Mouse (Mus musculus) Patski (cell line): ENCODE data around the gene Rin3. TPM values are rescaled to one million over a fixed set of nuclear protein-coding genes. Genes with fewer than 3 reads are reported as not detected.

ENCODE experiments used
- ATAC-seq: fragments of 100-300 bp; one replicate; pipeline ENCODE4 v1.8.0; 2021
- CTCF ChIA-PET: fragments of 350-600 bp; sonication (Branson Sonifier 250); formaldehyde crosslinking; loops from one replicate; lab custom pipeline; 2022; ENCODE audit warnings: inconsistent platforms; lab: Charles Lee
- POLR2A ChIA-PET: fragments of 350-600 bp; sonication (Branson Sonifier 250); formaldehyde crosslinking; loops from one replicate; lab custom pipeline; 2022; ENCODE audit warnings: antibody characterized with exemption, inconsistent platforms; lab: Charles Lee
- DNase-seq: peaks from one replicate; pipeline ENCODE4 v3.0.0-alpha.2; 2011; ENCODE audit warnings: low read depth, low spot score
- H3K27me3 ChIP-seq: fragments of 371-371 bp; one replicate; pipeline ENCODE4 v1.5.1; 2021
- CTCF ChIP-seq: fragments of 100-300 bp; IDR thresholded peaks from one replicate; pipeline ENCODE4 v1.5.1; 2021
- in situ Hi-C: fragments of 300-500 bp; cut with MboI; formaldehyde crosslinking; loops from 3 replicates; pipeline ENCODE4 v1.11.1; 2018; ENCODE audit warnings: low pct_unique_long_range_greater_than_20kb, mixed read lengths
- polyA plus RNA-seq: library from polyadenylated mRNA; unstranded; gene quantifications from one replicate; pipeline ENCODE4 v1.2.3, GENCODE M21; 2021

Gene Rin3
- polyA plus RNA-seq, 1 experiment from 2014 or later = 31.6 TPM

GRCm38 (mm10) chr12:102391982-102392381 is 109.1 kb downstream of the Rin3 start:
- CTCF ChIA-PET = interaction anchor here (1.0 to 7.6 kb wide), 12 partner anchors 13 to 75 kb away, joined by 3 to 78 read pairs (median 5); partner anchors contain the start of gene Lgmn
- peak; percentile 26 for ATAC-seq
- POLR2A ChIA-PET = interaction anchor here (1.4 to 1.8 kb wide), 2 partner anchors 47 to 68 kb away, joined by 4 to 10 read pairs; partner anchors contain the start of gene Lgmn
- H3K27me3 ChIP-seq = no peaks in the 10 kb centered on the region
- TF ChIP-seq CTCF = no peak
- no peak for DNase-seq
- in situ Hi-C loops = no loop called here

GRCm38 (mm10) chr12:102394496-102394895 is 111.6 kb downstream of the Rin3 start:
- in situ Hi-C loops = no loop called here
- TF ChIP-seq CTCF = no peak
- no peaks in the 10 kb centered on the region for H3K27me3 ChIP-seq
- ATAC-seq (peak; percentile 90), DNase-seq (peak; percentile 65)
- ChIA-PET POLR2A (interaction anchor here (1.2 kb wide), 1 partner anchor 45 kb away, joined by 3 read pairs; the partner anchor contains the start of gene Lgmn), CTCF (interaction anchor here (3.7 to 7.6 kb wide), 2 partner anchors 60 to 67 kb away, joined by 19 to 78 read pairs; no protein-coding TSS in a partner anchor)

- in situ Hi-C loops = loop anchor here (5.0 kb wide), 1 partner anchor 62 kb away; no protein-coding TSS in a partner anchor
- CTCF ChIA-PET = interaction anchor here (7.6 kb wide), 1 partner anchor 66 kb away, joined by 78 read pairs; no protein-coding TSS in a partner anchor
- no peak for TF ChIP-seq CTCF
- ATAC-seq = no peak
- no peaks in the 10 kb centered on the region for H3K27me3 ChIP-seq
- no peak for DNase-seq
- POLR2A ChIA-PET = no interaction called here
Observed at GRCm38 (mm10) chr12:102395537-102395936, 112.7 kb downstream of the Rin3 start.

GRCm38 (mm10) chr12:102395998-102396991 is 113.4 kb downstream of the Rin3 start:
- no peak for TF ChIP-seq CTCF
- ChIA-PET CTCF (interaction anchor here (0.8 to 7.6 kb wide), 2 partner anchors 18 to 65 kb away, joined by 3 to 78 read pairs; no protein-coding TSS in a partner anchor), POLR2A (no interaction called here)
- DNase-seq (no peak), ATAC-seq (no peak)
- H3K27me3 ChIP-seq = no peaks in the 10 kb centered on the region
- in situ Hi-C loops = loop anchor here (5.0 kb wide), 1 partner anchor 61 kb away; no protein-coding TSS in a partner anchor

- DNase-seq = no peak
- in situ Hi-C loops = loop anchor here (5.0 kb wide), 1 partner anchor 59 kb away; no protein-coding TSS in a partner anchor
- no peak for ATAC-seq
- ChIA-PET CTCF (interaction anchor here (0.9 kb wide), 1 partner anchor 23 kb away, joined by 3 read pairs; no protein-coding TSS in a partner anchor), POLR2A (no interaction called here)
- H3K27me3 ChIP-seq = no peaks in the 10 kb centered on the region
- TF ChIP-seq CTCF = no peak
Observed at GRCm38 (mm10) chr12:102398588-102398987, 115.7 kb downstream of the Rin3 start.

- ChIA-PET CTCF (interaction anchor here (1.0 to 4.4 kb wide), 2 partner anchors 22 to 56 kb away, joined by 3 to 20 read pairs; partner anchors contain the start of gene Golga5), POLR2A (no interaction called here)
- H3K27me3 ChIP-seq = no peaks in the 10 kb centered on the region
- ATAC-seq (peak; percentile 14), DNase-seq (no peak)
- TF ChIP-seq CTCF = no peak
- in situ Hi-C loops = no loop called here
Observed at GRCm38 (mm10) chr12:102413171-102413570, 130.3 kb downstream of the Rin3 start.

GRCm38 (mm10) chr12:102414686-102415085 is 131.8 kb downstream of the Rin3 start:
- no peaks in the 10 kb centered on the region for H3K27me3 ChIP-seq
- in situ Hi-C loops = no loop called here
- ChIA-PET POLR2A (no interaction called here), CTCF (interaction anchor here (1.2 to 4.4 kb wide), 4 partner anchors 12 to 46 kb away, joined by 3 to 20 read pairs (median 8); no protein-coding TSS in a partner anchor)
- DNase-seq = no peak
- no peak for TF ChIP-seq CTCF
- no peak for ATAC-seq

- ATAC-seq (peak; percentile 66), DNase-seq (no peak)
- no peaks in the 10 kb centered on the region for H3K27me3 ChIP-seq
- in situ Hi-C loops = no loop called here
- POLR2A ChIA-PET = interaction anchor here (0.6 to 1.0 kb wide), 3 partner anchors 23 to 442 kb away, joined by 3 to 5 read pairs (median 3); partner anchors contain the start of gene Lgmn
- CTCF ChIA-PET = interaction anchor here (1.1 to 4.4 kb wide), 5 partner anchors 13 to 44 kb away, joined by 3 to 20 read pairs (median 7); no protein-coding TSS in a partner anchor
- TF ChIP-seq CTCF = no peak
Observed at GRCm38 (mm10) chr12:102416391-102416837, 133.6 kb downstream of the Rin3 start.

GRCm38 (mm10) chr12:102416955-102417510 is 134.2 kb downstream of the Rin3 start:
- ATAC-seq (no peak), DNase-seq (no peak)
- no peak for TF ChIP-seq CTCF
- in situ Hi-C loops = no loop called here
- no peaks in the 10 kb centered on the region for H3K27me3 ChIP-seq
- CTCF ChIA-PET = interaction anchor here (1.1 to 4.4 kb wide), 4 partner anchors 13 to 32 kb away, joined by 3 to 20 read pairs (median 6); no protein-coding TSS in a partner anchor
- POLR2A ChIA-PET = interaction anchor here (0.9 to 1.0 kb wide), 2 partner anchors 22 to 44 kb away, joined by 3 read pairs; partner anchors contain the start of gene Lgmn
